Mouse (Mus musculus): ENCODE measurements around the gene Trp53inp2. TPM values are rescaled to one million over a fixed set of nuclear protein-coding genes. Genes with fewer than 3 reads are reported as not detected.

The Trp53inp2 gene
- polyA plus RNA-seq (2016; fragmentation: Nextera tagmentation; extraction: Ambion mirVana), result 79.5 and 95.0 TPM in 2 replicates

- ATAC-seq (ENCODE audit: low FRiP score), result no peak
- Histone ChIP-seq H3K9ac (peak within 1 kb of the TSS; percentile 90), H3K27ac (peak within 1 kb of the TSS; percentile 98), H3K27me3 (peaks cover 24% of the 10 kb centered on the region), H3K4me3 (replicated peaks) (peak within 1 kb of the TSS; percentile 82), H3K9me3 (no peaks in the 10 kb centered on the region), H3K4me1 (peaks cover 37% of the 10 kb centered on the region), H3K36me3 (replicated peaks) (no peaks in the 10 kb centered on the region), H3K4me2 (peak within 1 kb of the TSS; percentile 78)
- WGBS, result 36% methylated on average over 8 of the region's 8 CpGs
Measured at GRCm38 (mm10) chr2:155380261-155381059, at the start of gene Trp53inp2. Trp53inp2 (plus strand) TSS chr2:155381059.

- Histone ChIP-seq H3K27ac (no peak overlapping the region), H3K9me3 (no peaks in the 10 kb centered on the region), H3K4me2 (no peak overlapping the region), H3K27me3 (no peaks in the 10 kb centered on the region), H3K4me1 (no peaks in the 10 kb centered on the region), H3K36me3 (replicated peaks) (peaks cover 58% of the 10 kb centered on the region), H3K4me3 (replicated peaks) (no peak overlapping the region), H3K9ac (no peak overlapping the region)
- WGBS, result 89% methylated on average over 4 of the region's 4 CpGs
- no peak for ATAC-seq (ENCODE audit: low FRiP score)
Measured at GRCm38 (mm10) chr2:155331351-155331750, 49.5 kb upstream of the Trp53inp2 start.

- Histone ChIP-seq H3K27ac (no peak overlapping the region), H3K4me2 (no peak overlapping the region), H3K27me3 (no peaks in the 10 kb centered on the region), H3K36me3 (replicated peaks) (peaks cover 47% of the 10 kb centered on the region), H3K9me3 (no peaks in the 10 kb centered on the region), H3K4me3 (replicated peaks) (no peak overlapping the region), H3K9ac (no peak overlapping the region), H3K4me1 (no peaks in the 10 kb centered on the region)
- no peak for ATAC-seq (ENCODE audit: low FRiP score)
- 84% methylated on average over 1 of the region's 1 CpGs for WGBS
Measured at GRCm38 (mm10) chr2:155333421-155333820, 47.4 kb upstream of the Trp53inp2 start.

GRCm38 (mm10) chr2:155335231-155335630 lies 45.6 kb upstream of the Trp53inp2 start:
- H3K4me2 ChIP-seq, result no peak overlapping the region
- ATAC-seq (ENCODE audit: low FRiP score), result no peak
- H3K27ac ChIP-seq, result no peak overlapping the region
- no peaks in the 10 kb centered on the region for H3K9me3 ChIP-seq
- H3K4me1 ChIP-seq, result no peaks in the 10 kb centered on the region
- 84% methylated on average over 1 of the region's 1 CpGs for WGBS
- no peak overlapping the region for H3K9ac ChIP-seq
- H3K36me3 ChIP-seq (replicated peaks), result peaks cover 43% of the 10 kb centered on the region
- H3K27me3 ChIP-seq, result no peaks in the 10 kb centered on the region
- H3K4me3 ChIP-seq (replicated peaks), result no peak overlapping the region

GRCm38 (mm10) chr2:155336254-155336653 lies 44.6 kb upstream of the Trp53inp2 start:
- Histone ChIP-seq H3K36me3 (replicated peaks) (peaks cover 35% of the 10 kb centered on the region), H3K27ac (no peak overlapping the region), H3K4me3 (replicated peaks) (no peak overlapping the region), H3K4me2 (no peak overlapping the region), H3K4me1 (no peaks in the 10 kb centered on the region), H3K9ac (no peak overlapping the region), H3K9me3 (no peaks in the 10 kb centered on the region), H3K27me3 (no peaks in the 10 kb centered on the region)
- WGBS, result 93% methylated on average over 3 of the region's 3 CpGs
- ATAC-seq (ENCODE audit: low FRiP score), result no peak

GRCm38 (mm10) chr2:155340166-155340565 lies 40.7 kb upstream of the Trp53inp2 start:
- peaks cover 13% of the 10 kb centered on the region for H3K36me3 ChIP-seq (replicated peaks)
- H3K4me2 ChIP-seq, result no peak overlapping the region
- no peaks in the 10 kb centered on the region for H3K4me1 ChIP-seq
- no peak overlapping the region for H3K9ac ChIP-seq
- no peaks in the 10 kb centered on the region for H3K9me3 ChIP-seq
- no peak overlapping the region for H3K27ac ChIP-seq
- H3K4me3 ChIP-seq (replicated peaks), result no peak overlapping the region
- no peak for ATAC-seq (ENCODE audit: low FRiP score)
- H3K27me3 ChIP-seq, result no peaks in the 10 kb centered on the region

- H3K4me2 ChIP-seq, result no peak overlapping the region
Measured at GRCm38 (mm10) chr2:155346670-155347069, 34.2 kb upstream of the Trp53inp2 start.

GRCm38 (mm10) chr2:155354402-155354801 lies 26.5 kb upstream of the Trp53inp2 start:
- H3K4me1 ChIP-seq, result peaks cover 12% of the 10 kb centered on the region
- H3K9ac ChIP-seq, result no peak overlapping the region
- no peaks in the 10 kb centered on the region for H3K9me3 ChIP-seq
- H3K27me3 ChIP-seq, result no peaks in the 10 kb centered on the region
- no peak for ATAC-seq (ENCODE audit: low FRiP score)
- 90% methylated on average over 3 of the region's 3 CpGs for WGBS
- H3K36me3 ChIP-seq (replicated peaks), result no peaks in the 10 kb centered on the region
- no peak overlapping the region for H3K4me3 ChIP-seq (replicated peaks)
- H3K27ac ChIP-seq, result no peak overlapping the region
- H3K4me2 ChIP-seq, result no peak overlapping the region

More at GRCm38 (mm10) chr2:155346670-155347069, 34.2 kb upstream of the Trp53inp2 start:
- Histone ChIP-seq H3K4me1 (no peaks in the 10 kb centered on the region), H3K9ac (no peak overlapping the region), H3K36me3 (replicated peaks) (peaks cover 6% of the 10 kb centered on the region), H3K27me3 (no peaks in the 10 kb centered on the region), H3K27ac (no peak overlapping the region), H3K4me3 (replicated peaks) (no peak overlapping the region), H3K9me3 (no peaks in the 10 kb centered on the region)
- 79% methylated on average over 1 of the region's 1 CpGs for WGBS
- no peak for ATAC-seq (ENCODE audit: low FRiP score)

- Histone ChIP-seq H3K4me1 (peaks cover 12% of the 10 kb centered on the region), H3K27ac (peak within 1 kb of the TSS; percentile 63), H3K4me2 (peak within 1 kb of the TSS; percentile 88), H3K36me3 (replicated peaks) (no peaks in the 10 kb centered on the region), H3K9ac (peak within 1 kb of the TSS; percentile 71), H3K27me3 (no peaks in the 10 kb centered on the region), H3K4me3 (replicated peaks) (peak within 1 kb of the TSS; percentile 85), H3K9me3 (no peaks in the 10 kb centered on the region)
- ATAC-seq (ENCODE audit: low FRiP score), result peak; percentile 99
- under 1% methylated on average over 38 of the region's 38 CpGs for WGBS
Measured at GRCm38 (mm10) chr2:155356971-155357591, 23.8 kb upstream of the Trp53inp2 start, which contains the start of gene Pigu. Pigu (minus strand) TSS chr2:155357430.

- ATAC-seq (ENCODE audit: low FRiP score), result peak; percentile 47
- Histone ChIP-seq H3K36me3 (replicated peaks) (no peaks in the 10 kb centered on the region), H3K4me2 (peak overlapping the region; percentile 88), H3K27me3 (no peaks in the 10 kb centered on the region), H3K9ac (peak overlapping the region; percentile 30; the same call in 1 of the 2 replicates), H3K27ac (0 out of 2 replicates have a peak overlapping the region, but pooled peaks have one; percentile 5), H3K4me1 (peaks cover 12% of the 10 kb centered on the region), H3K4me3 (replicated peaks) (peak overlapping the region; percentile 85), H3K9me3 (no peaks in the 10 kb centered on the region)
- 37% methylated on average over 14 of the region's 14 CpGs for WGBS
Measured at GRCm38 (mm10) chr2:155357686-155358399, 23.0 kb upstream of the Trp53inp2 start.

- H3K4me2 ChIP-seq, result no peak overlapping the region
- no peaks in the 10 kb centered on the region for H3K36me3 ChIP-seq (replicated peaks)
- WGBS, result 83% methylated on average over 7 of the region's 7 CpGs
- no peaks in the 10 kb centered on the region for H3K9me3 ChIP-seq
- no peak overlapping the region for H3K4me3 ChIP-seq (replicated peaks)
- no peaks in the 10 kb centered on the region for H3K4me1 ChIP-seq
- ATAC-seq (ENCODE audit: low FRiP score), result no peak
- no peak overlapping the region for H3K9ac ChIP-seq
- no peak overlapping the region for H3K27ac ChIP-seq
- H3K27me3 ChIP-seq, result no peaks in the 10 kb centered on the region
Measured at GRCm38 (mm10) chr2:155367635-155368284, 13.1 kb upstream of the Trp53inp2 start.

Measured in forebrain, embryonic 12.5 days (tissue).